Mouse (Mus musculus): Measurements from ENCODE around the gene Rnf212.
"Not testable (repeated sequence)": the region's sequence is repeated elsewhere in the genome, so short reads cannot be mapped to it uniquely, and the experiment has no call there.

DNA sequence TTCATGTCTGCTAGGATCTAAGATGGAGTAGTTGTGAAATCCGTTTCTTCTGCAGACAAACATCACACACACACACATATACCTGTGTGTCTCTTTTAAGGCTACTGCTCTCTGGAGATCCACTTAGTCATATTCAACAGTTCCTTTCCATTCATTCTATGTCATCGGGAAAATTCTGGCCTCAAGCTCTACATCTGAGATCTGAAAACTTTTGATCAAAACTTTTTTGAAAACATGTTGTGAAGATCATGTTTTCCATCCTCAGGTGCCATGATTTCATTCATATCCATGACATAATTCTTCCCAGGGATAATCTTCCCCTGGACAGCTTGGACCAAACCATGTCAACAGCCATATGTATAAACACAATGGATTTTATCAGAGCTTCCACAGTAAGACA lies 34.0 kb upstream of the Rnf212 start, which contains the start of gene Vmn2r8:
- not testable (repeated sequence) for TF ChIP-seq CTCF (IDR thresholded peaks at IDR 0.05; ENCODE audit: control insufficient read depth, insufficient read depth, insufficient read length); USF1 (IDR thresholded peaks at IDR 0.05; ENCODE audit: low read depth); MAX (IDR thresholded peaks at IDR 0.05)

All from C2C12 (cell line).